Mouse (Mus musculus): ENCODE data around the gene Cdsn.

- TF ChIP-seq SMC3 (IDR thresholded peaks at IDR 0.05; ENCODE audit: low read depth, low read length): no peak
- no peak for TF ChIP-seq ELF1 (IDR thresholded peaks at IDR 0.05; ENCODE audit: low read depth, low read length)
- TF ChIP-seq GABPA (IDR thresholded peaks at IDR 0.05; ENCODE audit: low read depth, low read length): no peak
- TF ChIP-seq CTCF (IDR thresholded peaks at IDR 0.05 in 2 of 3, conservative IDR thresholded peaks at IDR 0.05 in 1 of 3; ENCODE audit: control insufficient read depth in 1 of 3, insufficient read depth in 1 of 3, low read depth in 2 of 3, low read length in 3 of 3, poor library complexity in 1 of 3, severe bottlenecking in 1 of 3): no peak
- no peak for TF ChIP-seq POLR2A (IDR thresholded peaks at IDR 0.05; ENCODE audit: control insufficient read depth in 1 of 2, insufficient read depth in 1 of 2, low read depth in 1 of 2, low read length in 2 of 2, poor library complexity in 1 of 2)
- no peak for TF ChIP-seq UBTF (IDR thresholded peaks at IDR 0.05; ENCODE audit: borderline replicate concordance, insufficient read depth, low read depth, low read length)
- TF ChIP-seq EP300 (IDR thresholded peaks at IDR 0.05; ENCODE audit: low read depth in 1 of 2, low read length in 2 of 2): no peak
- TF ChIP-seq E2F4 (IDR thresholded peaks at IDR 0.05; ENCODE audit: borderline replicate concordance, low read depth, low read length): no peak
- TF ChIP-seq NELFE (IDR thresholded peaks at IDR 0.05; ENCODE audit: low read depth, low read length): no peak
- no peak for TF ChIP-seq MYC (IDR thresholded peaks at IDR 0.05; ENCODE audit: low read depth, low read length)
- no peak for TF ChIP-seq MAX (IDR thresholded peaks at IDR 0.05; ENCODE audit: low read length)
- no peak for TF ChIP-seq MAFK (IDR thresholded peaks at IDR 0.05; ENCODE audit: borderline replicate concordance, low read depth, low read length)
- TF ChIP-seq SIN3A (IDR thresholded peaks at IDR 0.05; ENCODE audit: low read length): no peak
- TF ChIP-seq USF1 (IDR thresholded peaks at IDR 0.05; ENCODE audit: low read depth, low read length): no peak
Observed at GRCm38 (mm10) chr17:35556186-35556765, 4.3 kb downstream of the Cdsn start.

Data from MEL (cell line).